Mouse (Mus musculus) megakaryocyte progenitor cell, adult 5-6 weeks (primary cell): ENCODE measurements at regions not wholly inside any gene's neighbourhood (a gene's known extent, or its start where the extent isn't known, plus 50 kb on each side); places are given as distances from the start of the nearest gene placed in this dataset.
A peak's percentile ranks its signal among the peaks of the same experiment; 100 is the strongest.

Experiments used
- ATAC-seq: replicated peaks from 2 replicates; pipeline ENCODE4 v1.8.0; 2016; ENCODE audit warnings: mild to moderate bottlenecking, moderate TSS enrichment, inconsistent platforms; ENCODE audit not compliant: poor library complexity

DNA sequence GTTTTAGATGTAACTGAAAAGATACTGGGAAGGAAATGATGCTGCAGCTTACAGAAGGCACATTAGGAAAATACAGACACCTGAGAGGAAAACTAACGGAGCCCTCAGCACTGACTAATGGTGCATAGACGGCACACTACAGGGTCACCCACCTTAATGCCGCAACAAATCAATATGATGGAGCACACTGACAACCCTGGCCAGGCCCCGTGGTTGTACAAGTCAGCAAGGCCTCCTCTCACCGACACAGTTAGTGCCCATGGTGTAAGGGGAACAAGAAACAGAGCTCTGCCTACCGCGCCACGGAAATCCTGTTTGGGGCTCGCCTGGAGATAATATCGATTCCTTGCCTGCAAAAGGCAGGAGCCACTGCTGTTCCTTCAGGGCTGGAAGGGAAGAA, 273.9 kb downstream of the Prim2 start:
- peak; percentile 46; the same call in 1 of the 2 replicates for ATAC-seq

DNA sequence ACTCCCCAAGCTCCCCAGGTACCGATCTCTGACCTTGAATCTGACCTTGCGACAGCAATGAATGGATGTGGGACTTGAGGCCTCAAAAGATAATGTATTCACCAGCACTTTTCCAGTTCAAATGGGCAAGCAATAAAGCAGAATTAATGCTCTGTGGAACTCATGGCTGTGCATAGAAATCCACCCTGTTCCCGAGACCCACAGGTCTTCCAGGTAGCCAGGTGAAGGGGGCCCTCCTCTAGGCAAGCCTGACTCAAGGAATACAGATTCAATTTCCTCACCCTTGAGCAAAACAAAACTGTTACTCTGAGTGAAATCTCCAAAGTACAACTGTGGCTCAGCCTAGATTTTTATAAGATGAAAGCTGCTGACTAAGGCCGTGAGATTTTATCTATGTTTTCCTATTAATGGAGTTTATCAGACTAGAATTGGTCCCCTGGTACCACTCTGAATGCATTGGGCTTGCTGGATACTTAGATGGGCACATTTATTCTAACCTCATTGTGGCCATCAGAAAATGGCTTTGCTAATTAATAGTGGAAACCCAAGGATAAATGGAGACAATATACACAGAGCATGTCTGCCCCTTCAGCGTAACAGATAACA, 274.5 kb downstream of the Prim2 start:
- ATAC-seq = no peak

DNA sequence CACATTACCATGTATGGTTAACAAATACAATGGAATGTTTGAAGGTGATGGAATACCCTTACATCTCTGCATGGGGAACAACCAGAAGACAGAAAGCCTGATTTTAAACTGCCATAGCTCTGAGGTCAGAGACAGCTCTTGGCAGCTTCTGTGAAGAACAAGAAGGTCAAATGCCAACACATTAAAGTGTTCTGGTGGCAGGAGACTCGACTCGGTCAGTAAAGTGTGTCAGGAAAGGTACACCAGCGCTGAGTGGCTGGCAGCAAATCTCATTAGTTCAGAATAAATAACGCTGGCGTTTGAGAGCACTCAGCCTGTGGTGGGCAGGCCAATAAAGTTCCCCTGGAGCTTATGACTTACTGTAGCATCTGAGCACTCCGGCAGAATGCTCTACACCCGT, 298.8 kb downstream of the Prim2 start:
- no peak for ATAC-seq

DNA sequence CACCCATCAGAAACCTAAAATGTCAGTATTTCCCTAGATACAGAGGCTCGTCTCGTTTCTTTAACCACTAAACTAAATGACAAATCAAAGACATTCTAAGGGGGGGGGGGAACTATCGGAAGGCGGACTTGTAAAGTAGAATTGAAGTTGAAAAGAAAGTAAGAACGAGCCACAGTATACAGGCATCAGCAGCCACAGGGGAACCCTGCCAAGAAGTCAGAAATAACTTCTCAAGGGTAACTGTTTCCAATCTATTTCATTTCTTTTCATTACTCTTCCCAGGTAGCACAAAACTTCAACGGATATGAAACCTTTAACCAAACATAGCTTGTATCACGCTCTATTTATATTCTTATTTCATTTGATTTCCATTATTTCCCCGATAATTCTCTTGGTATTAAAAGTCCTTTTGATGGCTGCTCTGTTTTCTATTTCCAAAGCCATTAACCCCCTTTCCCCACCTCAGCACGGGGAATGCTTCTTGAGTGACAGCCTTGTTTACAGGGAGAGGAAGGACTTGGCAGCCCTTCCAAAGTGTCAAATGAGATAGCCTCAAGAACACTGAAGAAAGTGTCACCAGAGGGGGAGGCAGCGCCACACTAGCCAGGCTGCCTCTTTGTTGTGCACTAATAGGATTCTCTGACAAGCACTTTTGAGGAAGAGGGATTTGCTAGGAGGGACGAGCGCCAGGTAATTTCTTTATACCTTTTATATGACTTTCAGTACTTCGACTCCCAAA, 306.7 kb downstream of the Prim2 start:
- no peak for ATAC-seq

DNA sequence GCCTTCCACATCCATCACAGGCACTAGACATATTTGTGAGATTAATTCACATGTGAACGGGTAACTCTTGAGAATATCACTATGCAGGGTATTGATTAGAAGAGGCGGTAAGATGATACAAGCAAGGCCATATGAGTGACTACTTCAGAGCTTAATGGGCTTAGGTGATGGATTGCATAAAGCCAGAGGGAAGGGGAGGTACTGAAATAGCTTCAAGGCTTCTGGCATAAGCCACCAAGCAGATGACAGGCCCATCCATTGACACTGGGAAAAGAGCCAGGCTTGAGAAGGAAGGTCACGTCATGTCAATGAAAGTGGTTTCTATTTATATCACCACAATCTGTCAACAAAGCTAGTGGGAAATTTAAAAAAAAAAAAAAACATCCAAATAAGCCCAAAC, 335.5 kb downstream of the Prim2 start:
- no peak for ATAC-seq
